Mouse (Mus musculus) midbrain, embryonic 13.5 days (tissue): ENCODE results near the gene Ube3a. TPM values are rescaled to one million over a fixed set of nuclear protein-coding genes. Genes with fewer than 3 reads are reported as not detected.

Experiments
- ATAC-seq: fragments of 200-750 bp; cut with Nextera tagmentation; 2 replicates; pipeline ENCODE4 v1.8.0; 2017; ENCODE audit warnings: mild to moderate bottlenecking, moderate TSS enrichment, moderate library complexity
- H3K27ac ChIP-seq: fragments of 300-500 bp; sonication (generic); 2 replicates; pipeline ENCODE4 v1.5.1; 2015; ENCODE audit warnings: inconsistent platforms, mild to moderate bottlenecking, moderate library complexity
- H3K27me3 ChIP-seq: fragments of 300-500 bp; sonication (generic); 2 replicates; pipeline ENCODE4 v1.6.1; 2015; ENCODE audit warnings: mild to moderate bottlenecking, inconsistent platforms
- H3K36me3 ChIP-seq: fragments of 300-500 bp; sonication (generic); 2 replicates; pipeline ENCODE4 v1.6.1; 2015; ENCODE audit warnings: mild to moderate bottlenecking, inconsistent platforms
- H3K4me1 ChIP-seq: fragments of 300-500 bp; sonication (generic); replicated peaks from 2 replicates; pipeline ENCODE4 v1.6.1; 2015; ENCODE audit warnings: inconsistent platforms
- H3K4me2 ChIP-seq: fragments of 300-500 bp; sonication (generic); replicated peaks from 2 replicates; pipeline ENCODE4 v1.6.1; 2015; ENCODE audit warnings: moderate library complexity, mild to moderate bottlenecking, inconsistent platforms
- H3K4me3 ChIP-seq: fragments of 300-500 bp; sonication (generic); replicated peaks from 2 replicates; pipeline ENCODE4 v1.5.1; 2015; ENCODE audit warnings: mild to moderate bottlenecking, inconsistent platforms
- H3K9ac ChIP-seq: fragments of 300-500 bp; sonication (generic); replicated peaks from 2 replicates; pipeline ENCODE4 v1.6.1; 2015; ENCODE audit warnings: mild to moderate bottlenecking, inconsistent platforms
- H3K9me3 ChIP-seq: fragments of 300-500 bp; sonication (generic); 2 replicates; pipeline ENCODE4 v1.6.1; 2016; ENCODE audit warnings: mild to moderate bottlenecking, inconsistent platforms
- WGBS: fragments of 180-500 bp; shearing (Covaris S2); methylation state at CpG from one replicate; pipeline ENCODE4 v1.1.7; 2015; 5-methylcytosine and 5-hydroxymethylcytosine counted together
- polyA plus RNA-seq: library from polyadenylated mRNA; unstranded; fragments of >200 nt; fragmentation: Nextera tagmentation; extraction: Ambion mirVana; gene quantifications from 2 replicates; pipeline ENCODE4 v1.2.1, GENCODE M21; 2015

Gene Ube3a
- 183 and 186 TPM in 2 replicates for polyA plus RNA-seq

DNA sequence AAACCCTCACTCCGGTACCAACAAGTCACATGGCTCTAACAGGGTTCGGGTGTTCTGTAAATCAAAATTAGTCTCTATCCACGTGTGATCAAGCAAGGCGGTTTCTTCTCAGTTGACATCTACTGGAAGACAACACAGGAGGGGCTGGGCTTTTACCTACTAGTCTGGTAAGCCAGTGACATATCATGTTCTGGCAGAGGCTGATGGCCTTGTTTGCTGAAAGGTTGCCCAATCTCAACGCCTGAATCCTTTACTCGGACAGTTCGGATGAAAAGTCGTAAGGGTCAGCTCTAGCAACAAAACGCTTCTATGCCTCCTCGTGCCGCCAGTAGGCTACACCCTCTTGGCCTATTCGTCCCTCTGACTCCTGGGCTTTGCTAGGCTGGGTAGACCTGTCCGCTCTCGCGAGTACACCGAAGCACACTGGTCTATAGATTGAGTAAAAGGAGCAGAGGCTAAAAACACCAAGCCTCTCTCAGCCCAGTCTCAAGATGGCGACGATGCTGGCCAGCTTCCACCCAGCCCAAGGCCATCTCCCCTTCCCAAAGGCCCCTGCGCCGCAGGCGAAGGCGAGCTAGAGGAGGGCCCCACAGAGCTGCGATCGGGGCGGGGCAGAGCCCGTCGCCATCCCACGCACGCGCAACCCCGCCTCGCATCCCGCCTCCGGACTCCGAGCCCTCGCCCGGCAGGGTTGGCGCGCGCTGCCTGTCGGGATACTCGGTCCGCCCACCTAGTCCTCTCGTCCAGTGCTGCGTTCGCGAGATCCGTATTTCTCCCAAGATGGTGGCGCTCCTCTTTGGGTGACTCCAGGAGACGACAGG lies at the start of gene Ube3a:
TSS of gene Ube3a (plus strand) at position 706 of the 821 bp plus-strand sequence.
- H3K27me3 ChIP-seq: no peaks in the 10 kb centered on the region
- peak; percentile 98 for ATAC-seq
- peak within 1 kb of the TSS; percentile 98 for H3K27ac ChIP-seq
- H3K36me3 ChIP-seq: no peaks in the 10 kb centered on the region
- peak within 1 kb of the TSS; percentile 99 for H3K9ac ChIP-seq
- peak within 1 kb of the TSS; percentile 99 for H3K4me3 ChIP-seq
- no peaks in the 10 kb centered on the region for H3K9me3 ChIP-seq
- H3K4me1 ChIP-seq: peaks cover 15% of the 10 kb centered on the region
- H3K4me2 ChIP-seq: peak within 1 kb of the TSS; percentile 65
- under 1% methylated on average over 50 of the region's 50 CpGs for WGBS

DNA sequence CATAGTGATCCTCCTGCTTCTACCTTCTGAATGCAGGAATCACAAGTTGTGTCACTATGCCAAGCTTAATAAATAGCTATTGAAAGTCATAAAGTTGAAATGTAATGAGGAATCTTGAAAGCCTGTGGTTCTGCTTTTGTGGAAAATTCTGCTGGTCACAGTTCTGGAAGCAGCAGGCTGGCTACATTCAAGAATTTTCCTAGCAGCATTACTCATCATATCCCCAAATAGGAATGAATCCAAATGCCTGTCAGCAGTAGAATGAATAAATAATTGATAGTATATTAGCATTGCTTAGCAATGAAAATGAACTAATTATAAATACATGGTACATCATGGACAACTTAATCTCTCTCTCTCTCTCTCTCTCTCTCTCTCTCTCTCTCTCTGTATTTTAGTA lies 35.7 kb upstream of the Ube3a start:
- Histone ChIP-seq H3K27me3 (no peaks in the 10 kb centered on the region), H3K36me3 (no peaks in the 10 kb centered on the region), H3K4me2 (no peak overlapping the region), H3K4me1 (no peaks in the 10 kb centered on the region), H3K27ac (no peak overlapping the region), H3K9me3 (no peaks in the 10 kb centered on the region), H3K9ac (no peak overlapping the region), H3K4me3 (no peak overlapping the region)
- no peak for ATAC-seq

DNA sequence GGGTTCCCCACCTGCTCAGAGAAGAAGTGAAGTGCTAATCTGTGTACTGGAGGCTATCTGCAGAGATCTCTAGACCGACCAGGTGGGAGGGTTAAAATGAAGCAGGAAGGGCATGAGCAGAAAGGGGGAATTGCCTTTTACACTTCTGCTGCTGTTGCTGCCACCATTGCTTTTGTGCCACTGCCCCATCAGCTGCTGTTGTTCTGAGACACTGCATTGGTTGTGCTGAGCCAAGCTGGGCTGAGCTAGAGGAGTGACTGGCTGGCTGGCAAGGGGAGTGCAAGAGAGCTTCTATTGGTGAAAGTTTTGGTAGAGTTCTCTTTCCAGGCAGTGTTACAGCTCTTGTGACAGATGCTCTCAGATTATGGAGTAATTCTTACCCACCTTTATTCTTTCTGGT lies 13.6 kb upstream of the Ube3a start:
- Histone ChIP-seq H3K27ac (no peak overlapping the region), H3K4me1 (no peaks in the 10 kb centered on the region), H3K9me3 (peaks cover 19% of the 10 kb centered on the region), H3K27me3 (no peaks in the 10 kb centered on the region), H3K36me3 (no peaks in the 10 kb centered on the region), H3K4me2 (no peak overlapping the region), H3K4me3 (no peak overlapping the region), H3K9ac (no peak overlapping the region)
- 74% methylated on average over 1 of the region's 1 CpGs for WGBS
- no peak for ATAC-seq

DNA sequence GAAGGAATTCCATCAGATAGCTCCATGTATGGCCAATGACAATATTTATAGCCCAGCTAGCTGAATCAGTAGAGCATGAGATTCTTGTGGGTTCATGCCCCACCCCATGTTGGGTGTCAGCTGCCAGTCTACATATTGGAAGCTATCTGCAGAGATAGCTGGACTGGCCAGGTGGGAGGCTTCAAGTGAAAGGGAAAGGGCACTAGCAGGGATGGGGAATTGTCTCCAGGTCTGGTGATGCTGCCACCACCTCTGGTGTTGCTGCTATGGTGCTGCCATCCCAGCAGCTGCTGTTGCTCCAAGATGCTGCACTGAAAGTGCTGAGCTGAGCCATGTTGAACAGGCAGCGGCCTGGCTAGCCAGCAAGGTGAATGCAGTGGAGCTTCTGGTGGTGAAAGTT lies 7.3 kb upstream of the Ube3a start:
- no peak overlapping the region for H3K4me3 ChIP-seq
- 82% methylated on average over 1 of the region's 1 CpGs for WGBS
- no peak overlapping the region for H3K4me2 ChIP-seq
- H3K9me3 ChIP-seq: no peaks in the 10 kb centered on the region
- no peaks in the 10 kb centered on the region for H3K4me1 ChIP-seq
- ATAC-seq: no peak
- H3K9ac ChIP-seq: no peak overlapping the region
- H3K27me3 ChIP-seq: no peaks in the 10 kb centered on the region
- no peaks in the 10 kb centered on the region for H3K36me3 ChIP-seq
- no peak overlapping the region for H3K27ac ChIP-seq

DNA sequence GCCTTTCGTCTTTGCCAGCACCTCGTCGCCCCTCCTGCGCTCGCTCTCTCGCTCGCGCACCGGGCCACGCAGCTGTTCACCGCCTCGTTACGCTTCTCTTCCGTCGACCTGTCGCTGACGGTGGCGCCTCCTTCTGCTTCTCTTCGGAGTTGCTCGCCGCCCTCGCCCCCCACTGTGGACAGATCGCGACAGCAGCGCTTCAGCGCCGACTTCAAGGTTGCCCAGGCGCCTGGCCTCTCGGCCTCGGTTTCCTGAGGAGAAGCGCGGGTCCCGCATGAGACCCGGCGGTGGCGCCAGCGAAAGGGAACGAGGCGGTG lies 274 bp downstream of the Ube3a start:
- no peaks in the 10 kb centered on the region for H3K9me3 ChIP-seq
- peak overlapping the region; percentile 99 for H3K9ac ChIP-seq
- no peaks in the 10 kb centered on the region for H3K36me3 ChIP-seq
- peak overlapping the region; percentile 99 for H3K4me3 ChIP-seq
- H3K4me1 ChIP-seq: peaks cover 15% of the 10 kb centered on the region
- no peak for ATAC-seq
- peak overlapping the region; percentile 98 for H3K27ac ChIP-seq
- under 1% methylated on average over 39 of the region's 39 CpGs for WGBS
- H3K27me3 ChIP-seq: no peaks in the 10 kb centered on the region
- H3K4me2 ChIP-seq: peak overlapping the region; percentile 65

DNA sequence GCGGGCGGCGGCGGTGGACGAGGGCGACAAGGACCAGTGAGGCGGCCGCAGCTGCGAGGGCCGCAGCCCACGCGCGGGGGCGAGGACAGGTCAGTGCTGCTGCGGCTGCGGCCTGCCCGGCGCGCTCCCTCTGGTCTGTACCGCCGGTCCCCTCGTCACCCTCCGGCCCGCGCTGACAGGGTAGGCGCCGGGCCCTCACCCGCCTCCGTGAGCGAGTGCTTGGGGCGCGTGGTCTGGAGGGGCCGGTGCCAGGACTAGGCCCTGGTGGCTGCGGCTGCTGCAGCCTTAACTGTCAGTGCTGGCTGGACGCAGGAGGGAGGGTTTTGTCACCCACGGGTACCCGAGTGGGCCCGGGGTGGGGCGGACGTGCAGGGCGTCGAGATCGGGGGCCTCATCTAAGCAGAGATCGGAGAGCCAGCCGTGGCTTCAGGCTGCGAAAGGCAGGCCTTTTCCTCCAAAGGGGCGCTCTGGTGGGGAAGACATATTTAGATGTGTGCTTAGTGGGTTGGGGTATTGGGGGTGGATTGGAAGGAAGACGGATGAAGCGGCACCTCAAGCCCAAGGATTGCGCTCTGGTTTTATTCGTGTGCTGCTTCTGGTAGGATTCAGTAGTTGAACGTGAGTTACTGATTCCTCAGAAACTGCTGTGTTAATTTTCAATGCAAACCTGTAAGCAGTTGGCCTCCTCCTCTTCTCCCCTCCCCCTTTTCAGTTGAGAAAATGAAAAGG lies 797 bp downstream of the Ube3a start:
- H3K4me3 ChIP-seq: peak overlapping the region; percentile 99
- no peaks in the 10 kb centered on the region for H3K9me3 ChIP-seq
- peaks cover 15% of the 10 kb centered on the region for H3K4me1 ChIP-seq
- H3K27me3 ChIP-seq: no peaks in the 10 kb centered on the region
- WGBS: under 1% methylated on average over 51 of the region's 52 CpGs
- peak overlapping the region; percentile 99 for H3K9ac ChIP-seq
- peak overlapping the region; percentile 98 for H3K27ac ChIP-seq
- no peaks in the 10 kb centered on the region for H3K36me3 ChIP-seq
- ATAC-seq: peak; percentile 65
- H3K4me2 ChIP-seq: peak overlapping the region; percentile 65

DNA sequence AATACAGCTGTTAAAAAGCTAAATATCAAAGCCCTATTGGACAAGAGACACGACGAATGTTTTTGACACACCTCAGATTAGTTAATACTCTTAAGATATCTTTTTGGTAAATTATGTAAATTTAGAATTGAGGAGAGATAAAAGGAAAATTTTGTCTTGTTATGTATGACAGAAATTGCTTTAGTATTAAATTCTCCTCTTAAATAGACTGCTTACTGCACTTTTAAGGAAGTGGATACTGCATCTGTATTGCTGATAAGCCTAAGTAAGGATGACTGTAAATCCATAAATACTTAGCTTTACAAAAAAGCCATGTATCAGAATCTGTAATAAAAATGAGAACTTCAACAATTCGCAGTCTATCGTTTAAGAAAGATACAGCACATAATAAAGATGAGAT lies 1.8 kb downstream of the Ube3a start:
- no peak for ATAC-seq
- no peaks in the 10 kb centered on the region for H3K9me3 ChIP-seq
- no peaks in the 10 kb centered on the region for H3K27me3 ChIP-seq
- no peak overlapping the region for H3K27ac ChIP-seq
- H3K4me1 ChIP-seq: peaks cover 15% of the 10 kb centered on the region
- H3K4me3 ChIP-seq: peak overlapping the region; percentile 99
- H3K9ac ChIP-seq: peak overlapping the region; percentile 67
- peak overlapping the region; percentile 65 for H3K4me2 ChIP-seq
- 49% methylated on average over 4 of the region's 4 CpGs for WGBS
- no peaks in the 10 kb centered on the region for H3K36me3 ChIP-seq

DNA sequence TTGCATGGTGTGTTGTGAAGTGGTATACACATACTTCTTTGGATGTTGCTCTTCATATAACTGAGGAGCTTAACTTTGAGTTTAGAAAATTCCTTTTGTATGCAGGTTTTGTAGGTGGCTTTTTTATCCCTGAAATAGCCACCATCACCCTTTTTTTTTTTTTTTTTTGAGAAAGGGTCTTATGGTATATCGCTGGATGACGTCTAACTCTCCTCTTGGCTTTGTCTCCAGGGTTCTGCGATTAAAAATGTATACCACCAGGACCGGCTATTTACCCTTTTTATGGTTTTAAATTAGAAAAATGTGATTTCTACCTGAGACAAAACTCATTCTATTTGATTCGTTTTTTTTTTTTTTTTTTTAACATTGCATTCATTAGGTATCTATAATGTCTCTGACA lies 2.2 kb downstream of the Ube3a start:
- H3K36me3 ChIP-seq: no peaks in the 10 kb centered on the region
- peak overlapping the region; percentile 25 for H3K9ac ChIP-seq
- H3K27ac ChIP-seq: no peak overlapping the region
- no peaks in the 10 kb centered on the region for H3K9me3 ChIP-seq
- 51% methylated on average over 5 of the region's 5 CpGs for WGBS
- peaks cover 15% of the 10 kb centered on the region for H3K4me1 ChIP-seq
- H3K27me3 ChIP-seq: no peaks in the 10 kb centered on the region
- ATAC-seq: no peak
- H3K4me2 ChIP-seq: peak overlapping the region; percentile 54
- peak overlapping the region; percentile 99 for H3K4me3 ChIP-seq

DNA sequence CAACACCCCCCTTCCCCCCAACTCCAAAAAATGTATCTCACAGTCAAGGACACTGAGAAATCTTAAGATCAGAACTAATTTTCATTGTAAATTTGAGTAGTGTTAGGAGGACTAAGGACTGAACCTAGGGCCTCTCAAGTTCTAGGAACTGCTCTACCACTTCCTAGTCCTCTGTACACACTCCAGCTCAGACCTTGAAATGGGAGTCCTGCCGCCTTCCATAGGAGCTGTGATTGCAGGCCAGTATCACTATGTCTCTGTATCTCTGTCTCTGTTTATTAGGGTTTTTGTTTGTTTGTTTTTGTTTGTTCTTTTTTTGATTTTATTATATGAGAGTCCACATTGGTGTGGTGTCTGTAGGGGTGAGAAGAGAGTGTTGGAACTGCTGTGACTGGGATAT lies 3.4 kb downstream of the Ube3a start:
- H3K4me2 ChIP-seq: peak overlapping the region; percentile 39
- no peak overlapping the region for H3K9ac ChIP-seq
- H3K4me3 ChIP-seq: no peak overlapping the region; the same call in 1 of the 2 replicates
- no peak overlapping the region for H3K27ac ChIP-seq
- peaks cover 15% of the 10 kb centered on the region for H3K4me1 ChIP-seq
- H3K9me3 ChIP-seq: no peaks in the 10 kb centered on the region
- no peaks in the 10 kb centered on the region for H3K27me3 ChIP-seq
- 83% methylated on average over 1 of the region's 1 CpGs for whole genome bisulfite sequencing
- no peak for ATAC-seq
- no peaks in the 10 kb centered on the region for H3K36me3 ChIP-seq

DNA sequence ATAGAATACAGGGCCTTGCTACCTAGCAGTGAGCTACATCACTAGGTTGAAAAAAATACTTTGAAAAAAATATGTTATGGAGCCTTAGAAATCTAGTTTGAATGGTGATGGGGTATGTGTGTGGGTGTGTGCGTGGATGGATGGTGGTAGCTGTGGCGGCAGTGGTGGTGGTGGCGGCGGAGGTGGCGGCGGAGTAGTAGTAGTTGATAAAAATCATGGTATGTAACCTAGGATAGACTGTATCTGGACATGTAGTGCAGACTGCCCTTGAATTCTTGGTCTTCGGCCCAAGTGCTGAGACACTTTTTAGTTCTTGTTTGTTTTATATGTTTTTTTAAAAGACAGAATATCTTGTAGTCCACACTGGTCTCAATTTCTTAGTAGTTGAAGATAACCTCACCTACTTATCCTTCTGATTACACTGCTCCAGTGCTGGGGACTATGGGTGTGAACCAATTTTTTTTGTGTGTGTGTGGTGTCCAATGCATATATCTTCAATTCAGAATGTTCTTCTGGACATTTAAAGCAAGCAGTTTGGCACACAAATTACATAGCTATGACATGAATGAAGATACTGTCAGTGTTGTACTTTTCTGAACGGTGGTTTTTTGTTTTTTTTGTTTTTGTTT lies 6.3 kb downstream of the Ube3a start:
- Histone ChIP-seq H3K4me1 (peaks cover 15% of the 10 kb centered on the region), H3K9me3 (no peaks in the 10 kb centered on the region), H3K27me3 (no peaks in the 10 kb centered on the region), H3K4me2 (no peak overlapping the region), H3K27ac (no peak overlapping the region), H3K4me3 (no peak overlapping the region), H3K36me3 (no peaks in the 10 kb centered on the region), H3K9ac (no peak overlapping the region)
- 96% methylated on average over 8 of the region's 8 CpGs for WGBS
- no peak for ATAC-seq

DNA sequence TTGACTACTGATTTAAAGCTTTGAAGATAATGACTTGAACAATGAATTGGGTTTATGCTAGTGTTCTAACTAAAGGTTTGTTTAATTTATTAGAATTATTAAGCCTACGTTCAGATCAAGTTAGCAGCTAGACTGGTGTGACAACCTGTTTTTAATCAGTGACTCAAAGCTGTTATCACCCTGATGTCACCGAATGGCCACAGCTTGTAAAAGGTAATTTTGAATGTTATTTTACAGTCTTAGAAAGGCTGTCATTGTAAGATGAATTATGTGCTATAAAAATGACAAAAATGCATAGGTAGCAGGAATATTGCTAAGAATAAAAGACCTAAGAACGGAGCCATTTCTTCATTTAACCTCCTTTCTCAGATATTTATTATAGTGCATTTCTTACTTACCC lies 14.7 kb downstream of the Ube3a start:
- no peaks in the 10 kb centered on the region for H3K9me3 ChIP-seq
- no peak for ATAC-seq
- H3K4me2 ChIP-seq: no peak overlapping the region
- H3K27me3 ChIP-seq: no peaks in the 10 kb centered on the region
- H3K4me1 ChIP-seq: no peaks in the 10 kb centered on the region
- H3K4me3 ChIP-seq: no peak overlapping the region
- H3K27ac ChIP-seq: no peak overlapping the region
- H3K36me3 ChIP-seq: peaks cover 4% of the 10 kb centered on the region; the same call in 1 of the 2 replicates
- 87% methylated on average over 3 of the region's 3 CpGs for WGBS
- H3K9ac ChIP-seq: no peak overlapping the region

DNA sequence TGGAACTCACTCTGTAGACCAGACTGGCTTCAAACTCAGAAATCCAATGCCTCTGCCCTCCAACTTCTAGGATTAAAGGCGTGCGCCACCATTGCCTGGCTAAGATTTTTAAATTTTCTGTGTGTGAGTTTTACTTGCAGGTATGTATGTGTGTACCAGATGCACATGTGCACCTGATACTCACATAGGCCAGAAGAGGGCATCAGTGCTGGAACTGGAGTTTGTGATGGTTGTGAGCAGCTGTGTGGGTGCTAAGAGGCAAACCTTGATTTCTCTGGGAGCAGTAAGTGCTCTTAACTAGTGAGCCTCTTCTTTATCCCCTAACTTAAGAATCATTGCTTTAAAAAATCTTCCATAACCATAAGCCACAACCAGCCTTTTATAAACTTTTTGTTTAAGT lies 17.0 kb downstream of the Ube3a start:
- 97% methylated on average over 2 of the region's 2 CpGs for WGBS
- ATAC-seq: no peak

More for the DNA sequence above, 17.0 kb downstream of the Ube3a start:
- Histone ChIP-seq H3K36me3 (peaks cover 9% of the 10 kb centered on the region; the same call in 1 of the 2 replicates), H3K9me3 (no peaks in the 10 kb centered on the region), H3K4me1 (no peaks in the 10 kb centered on the region), H3K9ac (no peak overlapping the region), H3K27me3 (no peaks in the 10 kb centered on the region), H3K4me2 (no peak overlapping the region), H3K27ac (no peak overlapping the region), H3K4me3 (no peak overlapping the region)
